Mouse (Mus musculus): ENCODE data around the gene Nppc. TPM values are rescaled to one million over a fixed set of nuclear protein-coding genes. Genes with fewer than 3 reads are reported as not detected.

Gene Nppc
- polyA plus RNA-seq, 1 experiment from 2014 or later = 0.30 TPM

GRCm38 (mm10) chr1:86669552-86670273, 658 bp downstream of the Nppc start:
- Histone ChIP-seq H3K9ac (ENCODE audit: low read depth, low read length) (0 out of 2 replicates have a peak overlapping the region, but pooled peaks have one; percentile 27), H3K36me3 (ENCODE audit: control insufficient read depth, insufficient read depth) (no peaks in the 10 kb centered on the region), H3K4me1 (replicated peaks; ENCODE audit: control insufficient read depth, insufficient read depth, low read length) (0 out of 2 replicates have a peak, but pooled peaks cover 2% of the 10 kb centered on the region), H3K4me2 (replicated peaks; ENCODE audit: low read depth) (peak overlapping the region; percentile 83), H3K4me3 (ENCODE audit: low read depth, low read length) (peak overlapping the region; percentile 41), H3K9me3 (ENCODE audit: control insufficient read depth) (no peaks in the 10 kb centered on the region), H3K27me3 (replicated peaks; ENCODE audit: control insufficient read depth, insufficient read depth, low read length) (peaks cover 40% of the 10 kb centered on the region), H3K27ac (ENCODE audit: low read depth, low read length) (no peak overlapping the region)
- peak; percentile 59; the same call in 1 of the 2 replicates for ATAC-seq
- 1% methylated on average over 44 of the region's 44 CpGs for WGBS
- peak; percentile 95 for TF ChIP-seq CTCF (IDR thresholded peaks at IDR 0.05; ENCODE audit: low read depth)

- ATAC-seq = no peak
- H3K27me3 ChIP-seq (replicated peaks; ENCODE audit: control insufficient read depth, insufficient read depth, low read length) = peaks cover 21% of the 10 kb centered on the region
- H3K4me1 ChIP-seq (replicated peaks; ENCODE audit: control insufficient read depth, insufficient read depth, low read length) = 0 out of 2 replicates have a peak, but pooled peaks cover 2% of the 10 kb centered on the region
- no peak overlapping the region for H3K9ac ChIP-seq (ENCODE audit: low read depth, low read length)
- no peak overlapping the region for H3K27ac ChIP-seq (ENCODE audit: low read depth, low read length)
- WGBS = 76% methylated on average over 2 of the region's 2 CpGs
- no peak overlapping the region for H3K4me3 ChIP-seq (ENCODE audit: low read depth, low read length)
- no peak for TF ChIP-seq CTCF (IDR thresholded peaks at IDR 0.05; ENCODE audit: low read depth)
- H3K36me3 ChIP-seq (ENCODE audit: control insufficient read depth, insufficient read depth) = no peaks in the 10 kb centered on the region
- no peaks in the 10 kb centered on the region for H3K9me3 ChIP-seq (ENCODE audit: control insufficient read depth)
- no peak overlapping the region for H3K4me2 ChIP-seq (replicated peaks; ENCODE audit: low read depth)
These were observed 5.3 kb downstream of the Nppc start for GRCm38 (mm10) chr1:86665091-86665490.

DNA sequence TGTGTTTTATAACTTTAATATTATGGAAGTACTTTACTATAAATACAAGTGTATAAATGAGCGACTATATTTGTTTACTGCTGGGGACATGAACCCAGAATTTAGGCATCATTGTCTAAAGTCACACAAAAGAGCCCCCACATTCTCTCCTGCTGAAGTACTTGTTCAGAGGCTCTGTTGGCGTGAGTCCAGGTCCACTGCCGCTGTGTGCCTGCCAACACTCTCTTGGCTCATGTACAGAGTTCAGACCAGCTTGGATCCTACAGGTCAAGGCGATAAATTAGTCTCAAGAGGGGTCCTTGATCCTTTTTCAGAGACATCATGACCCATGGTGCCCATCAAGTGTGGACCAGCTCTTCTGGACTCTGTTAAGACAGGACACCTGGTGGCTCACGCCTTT, 13.3 kb downstream of the Nppc start:
- 78% methylated on average over 5 of the region's 5 CpGs for WGBS
- Histone ChIP-seq H3K27me3 (replicated peaks; ENCODE audit: control insufficient read depth, insufficient read depth, low read length) (no peaks in the 10 kb centered on the region), H3K36me3 (ENCODE audit: control insufficient read depth, insufficient read depth) (no peaks in the 10 kb centered on the region), H3K4me1 (replicated peaks; ENCODE audit: control insufficient read depth, insufficient read depth, low read length) (no peaks in the 10 kb centered on the region), H3K9ac (ENCODE audit: low read depth, low read length) (no peak overlapping the region), H3K9me3 (ENCODE audit: control insufficient read depth) (no peaks in the 10 kb centered on the region), H3K4me2 (replicated peaks; ENCODE audit: low read depth) (no peak overlapping the region), H3K4me3 (ENCODE audit: low read depth, low read length) (no peak overlapping the region), H3K27ac (ENCODE audit: low read depth, low read length) (no peak overlapping the region)
- ATAC-seq = no peak
- no peak for TF ChIP-seq CTCF (IDR thresholded peaks at IDR 0.05; ENCODE audit: low read depth)

DNA sequence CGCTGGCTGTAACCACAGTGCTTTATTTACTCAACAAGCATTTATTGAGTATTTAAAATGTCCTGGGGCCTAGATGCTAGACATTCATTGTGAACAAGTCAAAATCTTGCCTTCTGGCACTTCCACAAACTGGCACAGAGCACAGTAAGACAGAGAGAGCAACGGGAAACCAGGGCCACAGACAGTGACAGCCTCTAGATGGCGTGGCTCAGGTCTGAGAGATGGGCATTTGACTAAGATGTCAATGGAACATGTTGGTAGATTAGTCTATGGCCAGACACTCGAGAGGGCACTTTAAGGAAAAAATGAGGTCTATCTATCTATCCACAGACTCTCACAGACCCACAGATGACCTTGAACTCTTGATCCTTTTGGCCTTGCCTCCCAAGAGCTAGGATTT, 17.7 kb downstream of the Nppc start:
- Histone ChIP-seq H3K9ac (ENCODE audit: low read depth, low read length) (no peak overlapping the region), H3K9me3 (ENCODE audit: control insufficient read depth) (no peaks in the 10 kb centered on the region), H3K4me2 (replicated peaks; ENCODE audit: low read depth) (no peak overlapping the region), H3K4me3 (ENCODE audit: low read depth, low read length) (no peak overlapping the region), H3K27ac (ENCODE audit: low read depth, low read length) (no peak overlapping the region), H3K27me3 (replicated peaks; ENCODE audit: control insufficient read depth, insufficient read depth, low read length) (no peaks in the 10 kb centered on the region), H3K36me3 (ENCODE audit: control insufficient read depth, insufficient read depth) (no peaks in the 10 kb centered on the region), H3K4me1 (replicated peaks; ENCODE audit: control insufficient read depth, insufficient read depth, low read length) (no peaks in the 10 kb centered on the region)
- ATAC-seq = no peak
- WGBS = 52% methylated on average over 4 of the region's 4 CpGs
- peak; percentile 53 for TF ChIP-seq CTCF (IDR thresholded peaks at IDR 0.05; ENCODE audit: low read depth)

DNA sequence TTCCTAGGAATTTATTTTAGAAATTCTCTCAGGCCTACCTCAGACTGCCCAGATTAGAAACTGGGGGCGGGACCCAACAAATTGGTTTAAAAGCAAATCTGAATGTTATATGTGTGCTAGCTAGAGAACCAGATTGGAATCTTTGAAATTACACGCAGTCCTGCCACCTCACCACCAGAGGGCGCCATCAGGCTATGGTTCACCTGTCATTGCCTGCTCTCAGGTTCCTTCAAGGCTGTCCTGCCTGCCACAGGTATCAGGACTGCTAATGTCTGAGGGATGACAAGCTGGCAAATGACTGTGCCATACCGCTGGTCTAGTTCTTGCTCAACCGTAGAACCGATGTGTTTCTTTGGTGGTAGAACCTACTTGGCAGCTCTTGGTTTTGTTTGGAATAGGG, 20.1 kb downstream of the Nppc start:
- no peak overlapping the region for H3K4me3 ChIP-seq (ENCODE audit: low read depth, low read length)
- ATAC-seq = no peak
- H3K27me3 ChIP-seq (replicated peaks; ENCODE audit: control insufficient read depth, insufficient read depth, low read length) = no peaks in the 10 kb centered on the region
- 16% methylated on average over 6 of the region's 6 CpGs for WGBS
- TF ChIP-seq CTCF (IDR thresholded peaks at IDR 0.05; ENCODE audit: low read depth) = peak; percentile 94
- no peak overlapping the region for H3K9ac ChIP-seq (ENCODE audit: low read depth, low read length)
- H3K36me3 ChIP-seq (ENCODE audit: control insufficient read depth, insufficient read depth) = no peaks in the 10 kb centered on the region
- H3K27ac ChIP-seq (ENCODE audit: low read depth, low read length) = no peak overlapping the region
- H3K9me3 ChIP-seq (ENCODE audit: control insufficient read depth) = no peaks in the 10 kb centered on the region
- no peaks in the 10 kb centered on the region for H3K4me1 ChIP-seq (replicated peaks; ENCODE audit: control insufficient read depth, insufficient read depth, low read length)
- no peak overlapping the region for H3K4me2 ChIP-seq (replicated peaks; ENCODE audit: low read depth)

DNA sequence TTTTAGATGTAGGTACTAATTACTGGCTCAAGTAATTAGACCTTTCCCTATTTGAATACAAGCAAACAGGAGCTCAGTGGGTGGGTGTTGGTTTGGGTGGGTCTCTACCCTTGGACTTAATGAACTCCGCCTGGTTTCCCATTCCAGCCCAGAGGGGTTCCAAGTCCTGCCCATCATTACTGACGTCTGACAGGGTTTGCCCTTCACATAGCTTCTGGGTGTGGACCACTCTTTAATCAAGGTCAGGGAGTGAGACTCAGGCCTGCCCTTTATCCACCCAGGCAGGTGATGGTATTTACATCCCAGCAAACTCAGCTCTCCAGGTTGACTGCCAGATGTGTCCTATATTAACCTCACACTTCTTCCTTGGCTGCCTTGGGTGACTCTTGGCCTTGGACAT, 22.9 kb downstream of the Nppc start:
- H3K4me3 ChIP-seq (ENCODE audit: low read depth, low read length) = no peak overlapping the region
- no peaks in the 10 kb centered on the region for H3K36me3 ChIP-seq (ENCODE audit: control insufficient read depth, insufficient read depth)
- no peaks in the 10 kb centered on the region for H3K27me3 ChIP-seq (replicated peaks; ENCODE audit: control insufficient read depth, insufficient read depth, low read length)
- H3K4me1 ChIP-seq (replicated peaks; ENCODE audit: control insufficient read depth, insufficient read depth, low read length) = no peaks in the 10 kb centered on the region
- no peak for ATAC-seq
- 44% methylated on average over 2 of the region's 2 CpGs for WGBS
- no peak overlapping the region for H3K9ac ChIP-seq (ENCODE audit: low read depth, low read length)
- no peak overlapping the region for H3K4me2 ChIP-seq (replicated peaks; ENCODE audit: low read depth)
- H3K27ac ChIP-seq (ENCODE audit: low read depth, low read length) = no peak overlapping the region
- H3K9me3 ChIP-seq (ENCODE audit: control insufficient read depth) = no peaks in the 10 kb centered on the region
- no peak for TF ChIP-seq CTCF (IDR thresholded peaks at IDR 0.05; ENCODE audit: low read depth)

Measured in intestine, postnatal 0 days (tissue).